Mouse (Mus musculus): ENCODE data around the gene Oog3. TPM values are rescaled to one million over a fixed set of nuclear protein-coding genes. Genes with fewer than 3 reads are reported as not detected.

The Oog3 gene
- polyA plus RNA-seq (2011; ENCODE audit: insufficient read depth, insufficient read length, low read depth, missing spikeins), result not detected in 2 replicates

DNA sequence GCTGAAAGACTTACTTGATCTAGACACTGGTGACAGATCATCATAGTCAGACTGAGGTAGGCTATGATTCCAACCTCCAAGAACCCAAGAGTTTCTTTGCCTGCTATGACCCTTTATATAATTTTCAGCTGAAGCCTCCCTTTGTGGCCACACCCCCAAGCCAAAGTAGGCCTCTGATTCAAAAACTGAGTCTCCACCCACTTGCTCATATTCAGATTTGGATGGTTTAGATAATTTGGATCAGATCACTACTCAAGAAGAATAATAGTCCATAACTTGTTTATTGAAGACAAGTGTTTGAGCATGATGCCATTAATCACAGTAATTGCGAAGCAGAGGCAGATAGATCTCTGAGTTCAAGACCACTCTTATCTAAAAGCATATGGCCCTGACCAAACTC, at the start of gene Oog3:
Oog3 (minus strand) TSS at position 101 of the 400 bp plus-strand sequence.
- Histone ChIP-seq H3K4me3 (ENCODE audit: low read depth, low read length) (no peak within 1 kb of the TSS), H3K36me3 (ENCODE audit: control insufficient read depth, insufficient read depth, low read length, poor library complexity, severe bottlenecking) (no peaks in the 10 kb centered on the region), H3K9ac (ENCODE audit: low read depth, poor library complexity, severe bottlenecking) (no peak within 1 kb of the TSS), H3K27me3 (ENCODE audit: control insufficient read depth, insufficient read depth, low read length, poor library complexity, severe bottlenecking) (no peaks in the 10 kb centered on the region), H3K4me1 (ENCODE audit: control insufficient read depth, insufficient read depth, low read length) (no peaks in the 10 kb centered on the region), H3K27ac (ENCODE audit: insufficient read depth, low read length) (no peak within 1 kb of the TSS), H3K9me3 (replicated peaks; ENCODE audit: control insufficient read depth, insufficient read depth, low read length, poor library complexity, severe bottlenecking) (no peaks in the 10 kb centered on the region)
- TF ChIP-seq EP300 (IDR thresholded peaks at IDR 0.05; ENCODE audit: insufficient read depth, low read depth, low read length), result no peak
- no peak for TF ChIP-seq POLR2A (IDR thresholded peaks at IDR 0.05; ENCODE audit: insufficient read depth, low read length)
- no peak for TF ChIP-seq CTCF (IDR thresholded peaks at IDR 0.05; ENCODE audit: low read depth, low read length)

DNA sequence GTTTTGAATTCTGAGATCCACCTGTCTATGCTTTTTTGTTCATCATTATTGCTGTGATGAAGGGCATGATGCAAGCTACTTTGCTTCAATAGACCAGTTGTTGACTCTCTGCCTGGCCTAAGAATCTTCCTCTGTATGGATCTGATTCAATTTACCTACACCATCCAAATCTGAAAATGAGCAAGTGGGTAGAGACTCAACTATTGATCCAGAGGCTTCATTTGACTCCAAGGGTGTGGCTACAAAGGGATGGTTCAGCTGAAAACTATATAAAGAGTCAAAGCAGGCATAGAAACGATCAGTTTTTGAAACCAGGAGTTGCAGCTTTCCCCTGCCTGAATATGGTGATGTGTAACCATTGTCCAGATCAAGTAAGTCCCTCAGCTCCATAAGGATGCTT, 28.0 kb upstream of the Oog3 start, which contains the start of gene Oog2:
Oog2 (plus strand) TSS at position 301 of the 400 bp plus-strand sequence.
- no peaks in the 10 kb centered on the region for H3K36me3 ChIP-seq (ENCODE audit: control insufficient read depth, insufficient read depth, low read length, poor library complexity, severe bottlenecking)
- TF ChIP-seq CTCF (IDR thresholded peaks at IDR 0.05; ENCODE audit: low read depth, low read length), result no peak
- no peak for TF ChIP-seq EP300 (IDR thresholded peaks at IDR 0.05; ENCODE audit: insufficient read depth, low read depth, low read length)
- no peak for TF ChIP-seq POLR2A (IDR thresholded peaks at IDR 0.05; ENCODE audit: insufficient read depth, low read length)
- H3K27me3 ChIP-seq (ENCODE audit: control insufficient read depth, insufficient read depth, low read length, poor library complexity, severe bottlenecking), result no peaks in the 10 kb centered on the region
- no peak within 1 kb of the TSS for H3K9ac ChIP-seq (ENCODE audit: low read depth, poor library complexity, severe bottlenecking)
- H3K4me3 ChIP-seq (ENCODE audit: low read depth, low read length), result no peak within 1 kb of the TSS
- H3K4me1 ChIP-seq (ENCODE audit: control insufficient read depth, insufficient read depth, low read length), result no peaks in the 10 kb centered on the region
- H3K27ac ChIP-seq (ENCODE audit: insufficient read depth, low read length), result no peak within 1 kb of the TSS
- H3K9me3 ChIP-seq (replicated peaks; ENCODE audit: control insufficient read depth, insufficient read depth, low read length, poor library complexity, severe bottlenecking), result no peaks in the 10 kb centered on the region

Other genes starting within 250 kb of the Oog3 start
- not detected in 2 replicates for gene Pramef25, start 211.6 kb downstream of the Oog3 start, polyA plus RNA-seq (2011; ENCODE audit: insufficient read depth, insufficient read length, low read depth, missing spikeins)
- gene Gm13101, start 195.7 kb downstream of the Oog3 start, polyA plus RNA-seq (2011; ENCODE audit: insufficient read depth, insufficient read length, low read depth, missing spikeins), result not detected in 2 replicates
- not detected in 2 replicates for gene Pramef17, start 168.3 kb downstream of the Oog3 start, polyA plus RNA-seq (2011; ENCODE audit: insufficient read depth, insufficient read length, low read depth, missing spikeins)
- gene Pramel4, start 103.5 kb downstream of the Oog3 start, polyA plus RNA-seq (2011; ENCODE audit: insufficient read depth, insufficient read length, low read depth, missing spikeins), result not detected in 2 replicates
- gene Gm13102, start 56.2 kb downstream of the Oog3 start, polyA plus RNA-seq (2011; ENCODE audit: insufficient read depth, insufficient read length, low read depth, missing spikeins), result not detected in 2 replicates
- not detected in 2 replicates for gene Oog2, start 28.1 kb upstream of the Oog3 start, polyA plus RNA-seq (2011; ENCODE audit: insufficient read depth, insufficient read length, low read depth, missing spikeins)
- not detected in 2 replicates for gene C87977, start 50.7 kb upstream of the Oog3 start, polyA plus RNA-seq (2011; ENCODE audit: insufficient read depth, insufficient read length, low read depth, missing spikeins)
- not detected in 2 replicates for gene Pramel5, start 117.8 kb upstream of the Oog3 start, polyA plus RNA-seq (2011; ENCODE audit: insufficient read depth, insufficient read length, low read depth, missing spikeins)
- gene Gm13128, start 167.6 kb upstream of the Oog3 start, polyA plus RNA-seq (2011; ENCODE audit: insufficient read depth, insufficient read length, low read depth, missing spikeins), result not detected in 2 replicates
- not detected in 2 replicates for gene Gm13119, start 195.3 kb upstream of the Oog3 start, polyA plus RNA-seq (2011; ENCODE audit: insufficient read depth, insufficient read length, low read depth, missing spikeins)
- not detected in 2 replicates for gene Pramef20, start 215.3 kb upstream of the Oog3 start, polyA plus RNA-seq (2011; ENCODE audit: insufficient read depth, insufficient read length, low read depth, missing spikeins)
- gene Pramef12, start 245.8 kb upstream of the Oog3 start, polyA plus RNA-seq (2011; ENCODE audit: insufficient read depth, insufficient read length, low read depth, missing spikeins), result 33.3 and 36.0 TPM in 2 replicates

All from ES-Bruce4 (cell line).